Mouse (Mus musculus) midbrain, embryonic 16.5 days (tissue): ENCODE results near the gene Plch1. TPM values are rescaled to one million over a fixed set of nuclear protein-coding genes. Genes with fewer than 3 reads are reported as not detected.

Experiments used
- ATAC-seq: fragments of 200-750 bp; cut with Nextera tagmentation; 2 replicates; pipeline ENCODE4 v1.8.0; 2017; ENCODE audit warnings: moderate TSS enrichment
- H3K27ac ChIP-seq: fragments of 300-500 bp; sonication (generic); 2 replicates; pipeline ENCODE4 v1.5.1; 2014; ENCODE audit warnings: mild to moderate bottlenecking, low read length, mixed read lengths
- H3K27me3 ChIP-seq: fragments of 300-500 bp; sonication (generic); 2 replicates; pipeline ENCODE4 v1.6.1; 2014; ENCODE audit warnings: low read depth, low read length, mixed read lengths; ENCODE audit not compliant: control insufficient read depth, insufficient read depth
- H3K36me3 ChIP-seq: fragments of 300-500 bp; sonication (generic); 2 replicates; pipeline ENCODE4 v1.6.1; 2014; ENCODE audit warnings: mild to moderate bottlenecking, low read length, moderate library complexity, mixed read lengths; ENCODE audit not compliant: control insufficient read depth, insufficient read depth
- H3K4me1 ChIP-seq: fragments of 300-500 bp; sonication (generic); 2 replicates; pipeline ENCODE4 v1.6.1; 2014; ENCODE audit warnings: mild to moderate bottlenecking, low read length, mixed read lengths; ENCODE audit not compliant: control insufficient read depth, insufficient read depth
- H3K4me2 ChIP-seq: fragments of 300-500 bp; sonication (generic); 2 replicates; pipeline ENCODE4 v1.6.1; 2014; ENCODE audit warnings: mild to moderate bottlenecking, low read length, mixed read lengths
- H3K4me3 ChIP-seq: fragments of 300-500 bp; sonication (generic); 2 replicates; pipeline ENCODE4 v1.5.1; 2014; ENCODE audit warnings: low read depth, mild to moderate bottlenecking, low read length, moderate library complexity, mixed read lengths
- H3K9ac ChIP-seq: fragments of 300-500 bp; sonication (generic); 2 replicates; pipeline ENCODE4 v1.6.1; 2014; ENCODE audit warnings: low read depth, low read length, mixed read lengths
- H3K9me3 ChIP-seq: fragments of 300-500 bp; sonication (generic); replicated peaks from 2 replicates; pipeline ENCODE4 v1.6.1; 2014; ENCODE audit warnings: mild to moderate bottlenecking, low read length, mixed read lengths; ENCODE audit not compliant: control insufficient read depth, poor library complexity, severe bottlenecking
- WGBS: fragments of 180-500 bp; shearing (Covaris S2); extraction: QIAGEN DNeasy Blood & Tissue Kit; methylation state at CpG from one replicate; pipeline ENCODE4 v1.1.7; 2014; 5-methylcytosine and 5-hydroxymethylcytosine counted together
- polyA plus RNA-seq: library from polyadenylated mRNA; unstranded; fragments of >200 nt; fragmentation: Nextera tagmentation; extraction: Ambion mirVana; gene quantifications from 2 replicates; pipeline ENCODE4 v1.2.1, GENCODE M21; 2015

Gene Plch1
- polyA plus RNA-seq, 1 experiment from 2014 or later, result 11.9 TPM

- WGBS, result 86% methylated on average over 2 of the region's 2 CpGs
- no peaks in the 10 kb centered on the region for H3K36me3 ChIP-seq
- ATAC-seq, result no peak
Measured at GRCm38 (mm10) chr3:63805496-63805895, 93.8 kb downstream of the Plch1 start.

GRCm38 (mm10) chr3:63800685-63801084 lies 98.6 kb downstream of the Plch1 start:
- H3K4me1 ChIP-seq, result no peaks in the 10 kb centered on the region
- no peaks in the 10 kb centered on the region for H3K9me3 ChIP-seq
- no peak overlapping the region for H3K4me2 ChIP-seq
- H3K27ac ChIP-seq, result no peak overlapping the region
- no peaks in the 10 kb centered on the region for H3K36me3 ChIP-seq
- 89% methylated on average over 5 of the region's 5 CpGs for WGBS
- H3K27me3 ChIP-seq, result no peaks in the 10 kb centered on the region
- no peak overlapping the region for H3K4me3 ChIP-seq
- no peak overlapping the region for H3K9ac ChIP-seq
- ATAC-seq, result no peak

More at GRCm38 (mm10) chr3:63805496-63805895, 93.8 kb downstream of the Plch1 start:
- H3K4me2 ChIP-seq, result no peak overlapping the region
- no peak overlapping the region for H3K4me3 ChIP-seq
- no peak overlapping the region for H3K9ac ChIP-seq
- H3K27ac ChIP-seq, result no peak overlapping the region
- H3K9me3 ChIP-seq, result no peaks in the 10 kb centered on the region
- H3K4me1 ChIP-seq, result no peaks in the 10 kb centered on the region
- no peaks in the 10 kb centered on the region for H3K27me3 ChIP-seq

GRCm38 (mm10) chr3:63786805-63787365 lies 112.4 kb downstream of the Plch1 start:
- WGBS, result 45% methylated on average over 5 of the region's 5 CpGs
- Histone ChIP-seq H3K4me1 (no peaks in the 10 kb centered on the region), H3K4me3 (no peak overlapping the region), H3K4me2 (no peak overlapping the region), H3K27ac (no peak overlapping the region), H3K27me3 (no peaks in the 10 kb centered on the region), H3K9ac (no peak overlapping the region), H3K9me3 (no peaks in the 10 kb centered on the region), H3K36me3 (no peaks in the 10 kb centered on the region)
- no peak for ATAC-seq

GRCm38 (mm10) chr3:63772617-63773305 lies 126.5 kb downstream of the Plch1 start:
- no peak overlapping the region for H3K9ac ChIP-seq
- no peak overlapping the region for H3K4me2 ChIP-seq
- H3K27me3 ChIP-seq, result no peaks in the 10 kb centered on the region
- 76% methylated on average over 7 of the region's 7 CpGs for WGBS
- no peaks in the 10 kb centered on the region for H3K36me3 ChIP-seq
- H3K27ac ChIP-seq, result no peak overlapping the region
- no peaks in the 10 kb centered on the region for H3K9me3 ChIP-seq
- no peak overlapping the region for H3K4me3 ChIP-seq
- H3K4me1 ChIP-seq, result no peaks in the 10 kb centered on the region
- no peak for ATAC-seq

- Histone ChIP-seq H3K9me3 (no peaks in the 10 kb centered on the region), H3K4me2 (no peak overlapping the region), H3K4me1 (no peaks in the 10 kb centered on the region), H3K9ac (no peak overlapping the region), H3K36me3 (no peaks in the 10 kb centered on the region), H3K4me3 (no peak overlapping the region), H3K27ac (no peak overlapping the region), H3K27me3 (no peaks in the 10 kb centered on the region)
- 61% methylated on average over 1 of the region's 1 CpGs for WGBS
- no peak for ATAC-seq
Measured at GRCm38 (mm10) chr3:63760821-63761220, 138.5 kb downstream of the Plch1 start.

- Histone ChIP-seq H3K9ac (no peak overlapping the region), H3K4me2 (no peak overlapping the region), H3K36me3 (no peaks in the 10 kb centered on the region), H3K27ac (no peak overlapping the region), H3K4me3 (no peak overlapping the region), H3K9me3 (no peaks in the 10 kb centered on the region), H3K4me1 (no peaks in the 10 kb centered on the region; the same call in 1 of the 2 replicates), H3K27me3 (no peaks in the 10 kb centered on the region)
- 21% methylated on average over 2 of the region's 2 CpGs for WGBS
- ATAC-seq, result peak; percentile 62
Measured at GRCm38 (mm10) chr3:63740073-63740472, 159.2 kb downstream of the Plch1 start.

- Histone ChIP-seq H3K4me3 (no peak overlapping the region), H3K36me3 (no peaks in the 10 kb centered on the region), H3K9ac (no peak overlapping the region), H3K4me1 (peaks cover 12% of the 10 kb centered on the region), H3K27me3 (no peaks in the 10 kb centered on the region), H3K9me3 (no peaks in the 10 kb centered on the region), H3K27ac (no peak overlapping the region), H3K4me2 (no peak overlapping the region)
- 65% methylated on average over 1 of the region's 1 CpGs for WGBS
- ATAC-seq, result no peak
Measured at GRCm38 (mm10) chr3:63728325-63728724, 170.9 kb downstream of the Plch1 start.

- no peaks in the 10 kb centered on the region for H3K36me3 ChIP-seq
- H3K27me3 ChIP-seq, result no peaks in the 10 kb centered on the region
- peaks cover 12% of the 10 kb centered on the region for H3K4me1 ChIP-seq
- H3K4me3 ChIP-seq, result no peak overlapping the region
- H3K4me2 ChIP-seq, result no peak overlapping the region
- H3K9ac ChIP-seq, result no peak overlapping the region
- H3K9me3 ChIP-seq, result no peaks in the 10 kb centered on the region
- WGBS, result 48% methylated on average over 4 of the region's 4 CpGs
- peak overlapping the region; percentile 67 for H3K27ac ChIP-seq
- peak; percentile 67 for ATAC-seq
Measured at GRCm38 (mm10) chr3:63726667-63727342, 172.5 kb downstream of the Plch1 start.

GRCm38 (mm10) chr3:63693694-63694093 lies 205.6 kb downstream of the Plch1 start:
- H3K36me3 ChIP-seq, result peaks cover 10% of the 10 kb centered on the region
- H3K4me1 ChIP-seq, result no peaks in the 10 kb centered on the region
- H3K9ac ChIP-seq, result no peak overlapping the region
- no peak for ATAC-seq
- no peak overlapping the region for H3K4me2 ChIP-seq
- H3K4me3 ChIP-seq, result no peak overlapping the region
- H3K27ac ChIP-seq, result no peak overlapping the region
- WGBS, result 82% methylated on average over 2 of the region's 2 CpGs
- H3K9me3 ChIP-seq, result no peaks in the 10 kb centered on the region
- H3K27me3 ChIP-seq, result no peaks in the 10 kb centered on the region
